Mouse (Mus musculus): ENCODE measurements around the gene Prn. TPM values are rescaled to one million over a fixed set of nuclear protein-coding genes. Genes with fewer than 3 reads are reported as not detected.

Gene Prn
- total RNA-seq, 4 experiments from 2014 or later, result 0.20 to 0.69 (median 0.38) TPM; not detected in 1

GRCm38 (mm10) chr2:131993563-131994088 is 83.9 kb downstream of the Prn start:
- no peak for DNase-seq (ENCODE audit: low spot score)

- DNase-seq (ENCODE audit: low spot score), result no peak
These were observed 85.2 kb downstream of the Prn start for GRCm38 (mm10) chr2:131994971-131995370.

GRCm38 (mm10) chr2:131995742-131996141 is 86.0 kb downstream of the Prn start:
- no peak for DNase-seq (ENCODE audit: low spot score)

GRCm38 (mm10) chr2:131996369-131996768 is 86.6 kb downstream of the Prn start:
- DNase-seq (ENCODE audit: low spot score), result no peak

GRCm38 (mm10) chr2:131997356-131997755 is 87.6 kb downstream of the Prn start:
- no peak for DNase-seq (ENCODE audit: low spot score)

GRCm38 (mm10) chr2:132001696-132002334 is 92.1 kb downstream of the Prn start:
- no peak for DNase-seq (ENCODE audit: low spot score)

- no peak for DNase-seq (ENCODE audit: low spot score)
These were observed 94.2 kb downstream of the Prn start for GRCm38 (mm10) chr2:132003916-132004315.

- no peak for DNase-seq (ENCODE audit: low spot score)
These were observed 94.9 kb downstream of the Prn start for GRCm38 (mm10) chr2:132004495-132005136.

GRCm38 (mm10) chr2:132005445-132005844 is 95.7 kb downstream of the Prn start:
- DNase-seq (ENCODE audit: low spot score), result no peak

Other genes with a start within 250 kb of the Prn start
- gene Erv3, start 50.2 kb upstream of the Prn start, total RNA-seq (2022), result not detected
- 100 to 1,000 TPM; 135 to 164 (median 149) TPM for gene Prnp, start within 50 bp of the Prn start, total RNA-seq (2022)
- gene Prnd, start 40.9 kb downstream of the Prn start, total RNA-seq (2022), result 1 to 10 TPM in 2 of 4 experiments, under 1 TPM in 2; 0.22 to 1.8 (median 1.2) TPM
- gene Rassf2, start 120.3 kb downstream of the Prn start, total RNA-seq (2022), result 1 to 10 TPM; 4.1 to 7.7 (median 6.6) TPM
- 10 to 100 TPM; 14.5 to 19.5 (median 16.1) TPM for gene Slc23a2, start 235.2 kb downstream of the Prn start, total RNA-seq (2022)

Measured in heart, adult 8-10 months (tissue).